Mouse (Mus musculus) liver, embryonic 14 days (tissue): ENCODE results near the gene Tppp3. TPM values are rescaled to one million over a fixed set of nuclear protein-coding genes. Genes with fewer than 3 reads are reported as not detected.

Experiments used
- polyA plus RNA-seq: library from polyadenylated mRNA; depleted of rRNA; stranded (reverse); fragments of >200 nt; gene quantifications from 2 replicates; pipeline ENCODE4 v1.2.3, GENCODE M21; 2012; rRNA removed

Tppp3 gene
- polyA plus RNA-seq, result 0.69 and 2.4 TPM in 2 replicates

GRCm38 (mm10) chr8:105471314-105472015, at the start of gene Tppp3:
Gene Tppp3, minus strand, starts transcription at chr8:105471526.

GRCm38 (mm10) chr8:105518436-105519313, 47.3 kb upstream of the Tppp3 start, which contains the start of gene Hsd11b2:
Gene Hsd11b2, plus strand, starts transcription at chr8:105518755.

GRCm38 (mm10) chr8:105496439-105497180, 25.3 kb upstream of the Tppp3 start, which contains the start of gene Zdhhc1:
Gene Zdhhc1, minus strand, starts transcription at chr8:105496902.

Other genes with a start within 250 kb of the Tppp3 start
- gene D230025D16Rik, start 246.4 kb downstream of the Tppp3 start, polyA plus RNA-seq, result 10.6 and 12.9 TPM in 2 replicates
- 1.4 and 1.7 TPM in 2 replicates for gene B3gnt9, start 216.4 kb downstream of the Tppp3 start, polyA plus RNA-seq
- 5.4 and 5.6 TPM in 2 replicates for gene Tradd, start 206.9 kb downstream of the Tppp3 start, polyA plus RNA-seq
- 0.77 and 0.93 TPM in 2 replicates for gene Fbxl8, start 206.9 kb downstream of the Tppp3 start, polyA plus RNA-seq
- 0.01 and 0.03 TPM in 2 replicates for gene Hsf4, start 201.7 kb downstream of the Tppp3 start, polyA plus RNA-seq
- 0.02 and 0.07 TPM in 2 replicates for gene Nol3, start 195.4 kb downstream of the Tppp3 start, polyA plus RNA-seq
- 1.1 TPM in 2 replicates for gene 4931428F04Rik, start 181.7 kb downstream of the Tppp3 start, polyA plus RNA-seq
- 5.9 and 7.1 TPM in 2 replicates for gene Exoc3l, start 175.4 kb downstream of the Tppp3 start, polyA plus RNA-seq
- 221 and 269 TPM in 2 replicates for gene E2f4, start 173.9 kb downstream of the Tppp3 start, polyA plus RNA-seq
- gene Elmo3, start 165.9 kb downstream of the Tppp3 start, polyA plus RNA-seq, result 3.3 and 3.8 TPM in 2 replicates
- 8.4 and 9.2 TPM in 2 replicates for gene Lrrc29, start 145.2 kb downstream of the Tppp3 start, polyA plus RNA-seq
- gene Tmem208, start 145.2 kb downstream of the Tppp3 start, polyA plus RNA-seq, result 57.5 and 62.2 TPM in 2 replicates
- gene Fhod1, start 123.6 kb downstream of the Tppp3 start, polyA plus RNA-seq, result 3.6 and 4.4 TPM in 2 replicates
- 0.75 and 0.82 TPM in 2 replicates for gene Slc9a5, start 122.7 kb downstream of the Tppp3 start, polyA plus RNA-seq
- 0.02 and 0.07 TPM in 2 replicates for gene Plekhg4, start 98.3 kb downstream of the Tppp3 start, polyA plus RNA-seq
- gene Kctd19, start 58.0 kb downstream of the Tppp3 start, polyA plus RNA-seq, result not detected in 2 replicates
- gene Lrrc36, start 58.0 kb downstream of the Tppp3 start, polyA plus RNA-seq, result 0.08 and 0.10 TPM in 2 replicates
- gene Zdhhc1, start 25.4 kb upstream of the Tppp3 start, polyA plus RNA-seq, result 1.9 and 2.1 TPM in 2 replicates
- 0.85 and 0.98 TPM in 2 replicates for gene Hsd11b2, start 47.2 kb upstream of the Tppp3 start, polyA plus RNA-seq
- gene Atp6v0d1, start 94.5 kb upstream of the Tppp3 start, polyA plus RNA-seq, result 32.3 and 42.6 TPM in 2 replicates
- gene Ripor1, start 133.7 kb upstream of the Tppp3 start, polyA plus RNA-seq, result 3.7 and 4.5 TPM in 2 replicates
- 19.4 and 23.8 TPM in 2 replicates for gene Ctcf, start 165.0 kb upstream of the Tppp3 start, polyA plus RNA-seq
- gene Agrp, start 165.9 kb upstream of the Tppp3 start, polyA plus RNA-seq, result 0.05 TPM in 1 of 2 replicates, not detected in the other
- 1.00 and 1.8 TPM in 2 replicates for gene Carmil2, start 214.7 kb upstream of the Tppp3 start, polyA plus RNA-seq
- gene Acd, start 229.6 kb upstream of the Tppp3 start, polyA plus RNA-seq, result 8.2 and 9.3 TPM in 2 replicates
- gene Pard6a, start 229.6 kb upstream of the Tppp3 start, polyA plus RNA-seq, result 5.7 TPM in 2 replicates
- gene 4933405L10Rik, start 236.1 kb upstream of the Tppp3 start, polyA plus RNA-seq, result 0.03 TPM in 1 of 2 replicates, not detected in the other
- gene Enkd1, start 236.7 kb upstream of the Tppp3 start, polyA plus RNA-seq, result 7.6 and 8.1 TPM in 2 replicates